Mouse (Mus musculus) brain, embryonic 18.5 days (tissue): ENCODE measurements around the gene Ntpcr.

Experiments used
- DNase-seq: peaks from one replicate; pipeline ENCODE4 v3.0.0-alpha.2; 2012; ENCODE audit warnings: low read depth, low spot score

Ntpcr gene

GRCm38 (mm10) chr8:125725037-125725820, 4.5 kb upstream of the Ntpcr start:
- DNase-seq = no peak

GRCm38 (mm10) chr8:125726143-125726542, 3.6 kb upstream of the Ntpcr start:
- DNase-seq = no peak

- DNase-seq = no peak
Measured at GRCm38 (mm10) chr8:125726986-125727385, 2.8 kb upstream of the Ntpcr start.

- DNase-seq = no peak
Measured at GRCm38 (mm10) chr8:125727797-125728196, 2.0 kb upstream of the Ntpcr start.

- peak; percentile 71 for DNase-seq
Measured at GRCm38 (mm10) chr8:125733964-125734956, 4.5 kb downstream of the Ntpcr start.

- DNase-seq = no peak
Measured at GRCm38 (mm10) chr8:125738956-125739355, 9.2 kb downstream of the Ntpcr start.

- DNase-seq = no peak
Measured at GRCm38 (mm10) chr8:125740655-125741054, 10.9 kb downstream of the Ntpcr start.

GRCm38 (mm10) chr8:125741377-125741776, 11.6 kb downstream of the Ntpcr start:
- DNase-seq = no peak

GRCm38 (mm10) chr8:125741855-125742254, 12.1 kb downstream of the Ntpcr start:
- no peak for DNase-seq

GRCm38 (mm10) chr8:125742406-125742805, 12.6 kb downstream of the Ntpcr start:
- DNase-seq = no peak

- no peak for DNase-seq
Measured at GRCm38 (mm10) chr8:125744914-125745576, 15.3 kb downstream of the Ntpcr start.

- DNase-seq = no peak
Measured at GRCm38 (mm10) chr8:125747390-125747789, 17.6 kb downstream of the Ntpcr start.

- DNase-seq = no peak
Measured at GRCm38 (mm10) chr8:125750846-125751245, 21.1 kb downstream of the Ntpcr start.

GRCm38 (mm10) chr8:125755896-125756295, 26.1 kb downstream of the Ntpcr start:
- no peak for DNase-seq

- no peak for DNase-seq
Measured at GRCm38 (mm10) chr8:125756391-125757105, 26.8 kb downstream of the Ntpcr start.

- DNase-seq = no peak
Measured at GRCm38 (mm10) chr8:125757106-125757496, 27.3 kb downstream of the Ntpcr start.

- DNase-seq = no peak
Measured at GRCm38 (mm10) chr8:125759022-125759421, 29.3 kb downstream of the Ntpcr start.

GRCm38 (mm10) chr8:125763066-125763786, 33.5 kb downstream of the Ntpcr start:
- no peak for DNase-seq

- no peak for DNase-seq
Measured at GRCm38 (mm10) chr8:125768079-125768478, 38.3 kb downstream of the Ntpcr start.

GRCm38 (mm10) chr8:125772300-125772699, 42.5 kb downstream of the Ntpcr start:
- no peak for DNase-seq
